Mouse (Mus musculus) hindbrain, embryonic 11.5 days (tissue): Measurements from ENCODE around the gene Snx10. TPM values are rescaled to one million over a fixed set of nuclear protein-coding genes. Genes with fewer than 3 reads are reported as not detected.

Experiments
- ATAC-seq: fragments of 200-750 bp; cut with Nextera tagmentation; 2 replicates; pipeline ENCODE4 v1.8.0; 2017; ENCODE audit warnings: mild to moderate bottlenecking, moderate TSS enrichment, moderate library complexity; ENCODE audit not compliant: low FRiP score
- DNase-seq: peaks from one replicate; pipeline ENCODE4 v3.0.0-alpha.2; 2015; ENCODE audit warnings: low spot score
- H3K27ac ChIP-seq: fragments of 300-500 bp; sonication (generic); 2 replicates; pipeline ENCODE4 v1.5.1; 2014; ENCODE audit warnings: mild to moderate bottlenecking, low read depth, low read length
- H3K27me3 ChIP-seq: fragments of 300-500 bp; sonication (generic); 2 replicates; pipeline ENCODE4 v1.6.1; 2014; ENCODE audit warnings: mild to moderate bottlenecking, low read length, moderate library complexity, mixed read lengths; ENCODE audit not compliant: control insufficient read depth, insufficient read depth
- H3K36me3 ChIP-seq: fragments of 300-500 bp; sonication (generic); 2 replicates; pipeline ENCODE4 v1.6.1; 2014; ENCODE audit warnings: mild to moderate bottlenecking, low read length, moderate library complexity, mixed read lengths; ENCODE audit not compliant: control insufficient read depth, insufficient read depth
- H3K4me1 ChIP-seq: fragments of 300-500 bp; sonication (generic); replicated peaks from 2 replicates; pipeline ENCODE4 v1.6.1; 2014; ENCODE audit warnings: low read length, mixed read lengths; ENCODE audit not compliant: control insufficient read depth, insufficient read depth
- H3K4me2 ChIP-seq: fragments of 300-500 bp; sonication (generic); replicated peaks from 2 replicates; pipeline ENCODE4 v1.6.1; 2014; ENCODE audit warnings: mild to moderate bottlenecking, low read depth, low read length
- H3K4me3 ChIP-seq: fragments of 300-500 bp; sonication (generic); 2 replicates; pipeline ENCODE4 v1.5.1; 2014; ENCODE audit warnings: low read depth, low read length
- H3K9ac ChIP-seq: fragments of 300-500 bp; sonication (generic); 2 replicates; pipeline ENCODE4 v1.6.1; 2014; ENCODE audit warnings: low read depth, low read length
- H3K9me3 ChIP-seq: fragments of 300-500 bp; sonication (generic); 2 replicates; pipeline ENCODE4 v1.6.1; 2016; ENCODE audit warnings: low read length; ENCODE audit not compliant: control insufficient read depth
- WGBS: fragments of 180-500 bp; shearing (Covaris S2); extraction: QIAGEN DNeasy Blood & Tissue Kit; methylation state at CpG from one replicate; pipeline ENCODE4 v1.1.7; 2014; 5-methylcytosine and 5-hydroxymethylcytosine counted together
- polyA plus RNA-seq: library from polyadenylated mRNA; unstranded; fragments of >200 nt; fragmentation: Nextera tagmentation; extraction: Ambion mirVana; gene quantifications from 2 replicates; pipeline ENCODE4 v1.2.1, GENCODE M21; 2014

Gene Snx10
- polyA plus RNA-seq, 1 experiment from 2014 or later: 47.6 TPM

DNA sequence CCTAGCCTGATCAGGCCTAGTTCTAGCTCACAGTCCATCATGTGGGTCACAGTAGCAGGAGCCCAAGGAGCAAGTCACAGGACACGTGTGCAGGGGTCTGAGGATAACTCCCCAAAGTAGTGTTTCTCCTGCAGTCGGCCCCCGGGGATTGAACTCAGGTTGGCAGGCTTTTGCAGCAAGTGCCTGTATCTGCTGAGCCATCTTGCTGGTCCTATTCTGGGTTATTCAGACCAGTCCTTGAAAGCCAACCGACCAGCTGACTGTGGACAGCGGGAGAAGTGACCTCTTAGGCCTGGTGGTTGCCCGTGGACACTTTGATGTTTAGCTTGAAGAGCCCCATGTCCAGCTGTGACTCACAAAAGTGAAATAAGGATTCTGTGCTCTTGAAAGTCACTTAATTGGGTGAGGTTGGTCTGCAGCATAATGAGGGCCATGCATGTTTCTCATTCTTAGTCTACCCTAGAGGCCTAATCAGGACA, 20.0 kb downstream of the Snx10 start:
- Histone ChIP-seq H3K27ac (no peak overlapping the region), H3K27me3 (no peaks in the 10 kb centered on the region), H3K4me1 (peaks cover 5% of the 10 kb centered on the region), H3K4me2 (no peak overlapping the region), H3K9me3 (no peaks in the 10 kb centered on the region), H3K9ac (no peak overlapping the region), H3K4me3 (no peak overlapping the region), H3K36me3 (no peaks in the 10 kb centered on the region)
- DNase-seq: no peak
- no peak for ATAC-seq
- WGBS: 50% methylated on average over 6 of the region's 6 CpGs

DNA sequence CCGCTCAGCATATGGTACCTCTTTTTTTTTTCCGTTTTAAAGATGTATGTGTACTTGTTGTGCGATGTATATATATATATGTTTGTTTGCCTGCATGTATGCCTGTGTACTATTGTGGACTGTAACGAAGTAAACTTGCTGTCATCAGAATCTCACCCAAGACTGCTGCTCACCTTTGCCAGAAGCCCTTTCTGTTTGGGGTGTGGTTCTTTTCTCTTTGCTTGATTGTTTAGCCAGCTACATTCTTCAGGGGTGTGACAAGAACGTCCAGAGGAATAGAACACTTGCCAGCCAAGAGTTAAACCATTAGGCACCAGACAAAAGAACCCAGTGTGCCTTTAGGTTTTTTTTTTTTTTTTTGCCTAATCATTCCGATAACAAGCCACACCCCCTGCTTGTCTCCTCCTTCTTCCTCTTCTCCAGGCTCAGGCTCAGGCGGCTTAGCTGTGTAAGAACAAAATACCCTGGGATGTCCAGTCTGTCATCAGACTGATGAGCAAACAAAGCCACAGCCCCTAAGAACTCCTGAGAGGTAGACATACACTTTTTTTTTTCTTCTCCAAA, 20.5 kb downstream of the Snx10 start:
- Histone ChIP-seq H3K27ac (no peak overlapping the region), H3K36me3 (no peaks in the 10 kb centered on the region), H3K9ac (no peak overlapping the region), H3K9me3 (no peaks in the 10 kb centered on the region), H3K4me1 (peaks cover 5% of the 10 kb centered on the region), H3K4me2 (no peak overlapping the region), H3K4me3 (no peak overlapping the region), H3K27me3 (no peaks in the 10 kb centered on the region)
- WGBS: 39% methylated on average over 7 of the region's 7 CpGs
- no peak for DNase-seq
- no peak for ATAC-seq

DNA sequence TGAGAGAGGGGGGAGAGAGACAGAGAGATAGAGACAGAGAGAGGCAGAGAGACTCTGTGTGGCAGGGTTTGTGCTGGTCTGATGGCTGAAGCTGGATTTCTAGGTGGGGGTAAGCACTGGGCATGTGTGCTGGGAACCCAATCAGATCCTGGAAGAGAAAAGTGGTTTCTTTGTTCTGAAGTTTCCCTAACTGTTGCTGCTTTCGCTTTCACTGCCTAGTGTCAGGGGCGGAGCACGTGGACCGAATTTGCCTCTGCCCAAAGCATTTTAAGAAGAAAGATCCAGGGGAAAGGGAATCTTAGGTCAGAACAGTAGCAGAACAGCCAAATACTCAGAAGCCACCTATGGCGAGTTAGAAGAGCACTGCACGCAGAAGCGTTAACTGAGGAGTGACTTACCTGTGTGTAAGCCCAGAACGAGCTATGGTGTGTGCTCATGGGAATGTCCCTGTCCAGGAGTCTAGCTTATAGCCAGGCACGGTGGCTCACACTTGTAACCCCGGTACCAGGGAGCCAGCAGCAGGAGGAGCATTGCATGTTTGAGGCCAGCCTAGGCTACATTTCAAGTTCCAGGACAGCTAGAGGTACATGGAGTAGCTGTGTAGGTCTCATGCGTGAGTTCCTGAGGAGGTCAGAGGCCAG, 21.6 kb downstream of the Snx10 start:
- Histone ChIP-seq H3K4me2 (no peak overlapping the region), H3K4me3 (no peak overlapping the region), H3K9ac (no peak overlapping the region), H3K4me1 (peaks cover 5% of the 10 kb centered on the region), H3K36me3 (no peaks in the 10 kb centered on the region), H3K27ac (no peak overlapping the region), H3K9me3 (no peaks in the 10 kb centered on the region), H3K27me3 (no peaks in the 10 kb centered on the region)
- ATAC-seq (no peak), DNase-seq (no peak)
- 80% methylated on average over 11 of the region's 11 CpGs for WGBS

DNA sequence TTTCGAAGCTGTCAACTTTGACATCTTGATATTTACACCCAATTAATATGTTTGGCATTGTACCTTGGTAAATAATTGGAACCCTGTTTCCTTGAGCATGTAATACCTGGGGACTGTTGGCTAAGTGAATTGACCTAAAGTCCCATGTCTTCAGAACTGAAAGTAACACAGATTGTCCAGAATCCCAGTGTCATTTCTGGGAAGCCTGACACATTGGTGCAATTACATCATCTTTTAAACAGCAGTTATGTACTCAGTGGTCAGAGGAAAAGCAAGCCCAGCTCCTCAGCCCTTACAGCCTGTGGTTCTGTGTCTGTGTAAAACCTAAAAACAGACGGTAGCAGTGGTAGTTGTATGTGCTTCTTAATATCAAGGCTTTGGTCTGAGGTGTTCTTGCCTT, 22.4 kb downstream of the Snx10 start:
- H3K9ac ChIP-seq: no peak overlapping the region
- 91% methylated on average over 2 of the region's 2 CpGs for WGBS
- H3K9me3 ChIP-seq: no peaks in the 10 kb centered on the region
- no peak overlapping the region for H3K4me2 ChIP-seq
- no peak overlapping the region for H3K4me3 ChIP-seq
- H3K27me3 ChIP-seq: no peaks in the 10 kb centered on the region
- H3K4me1 ChIP-seq: peaks cover 5% of the 10 kb centered on the region
- no peaks in the 10 kb centered on the region for H3K36me3 ChIP-seq
- no peak for ATAC-seq
- no peak overlapping the region for H3K27ac ChIP-seq
- DNase-seq: no peak

DNA sequence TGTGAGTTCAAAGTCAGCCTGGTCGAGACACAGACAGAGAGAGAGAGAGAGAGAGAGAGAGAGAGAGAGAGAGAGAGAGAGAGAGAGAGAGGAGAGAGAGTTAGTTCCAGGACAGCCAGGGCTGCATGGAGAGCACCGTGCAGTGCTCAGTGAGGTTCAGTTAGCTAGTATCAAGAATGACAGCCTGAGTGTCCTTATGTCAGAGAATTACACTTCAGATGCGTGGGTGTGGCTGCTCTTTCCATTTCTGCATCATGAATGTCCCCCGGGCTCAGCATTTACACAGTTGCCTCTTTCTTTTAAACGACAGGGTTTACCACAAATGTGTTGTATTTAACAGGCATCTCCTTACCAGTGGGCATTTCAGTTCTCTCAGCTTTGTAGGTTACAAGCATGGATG, 25.1 kb downstream of the Snx10 start:
- Histone ChIP-seq H3K27me3 (no peaks in the 10 kb centered on the region), H3K4me1 (peaks cover 2% of the 10 kb centered on the region; the same call in 1 of the 2 replicates), H3K4me2 (no peak overlapping the region), H3K27ac (no peak overlapping the region), H3K9me3 (no peaks in the 10 kb centered on the region), H3K4me3 (no peak overlapping the region), H3K36me3 (no peaks in the 10 kb centered on the region), H3K9ac (no peak overlapping the region)
- WGBS: 80% methylated on average over 5 of the region's 5 CpGs
- DNase-seq: no peak
- no peak for ATAC-seq

DNA sequence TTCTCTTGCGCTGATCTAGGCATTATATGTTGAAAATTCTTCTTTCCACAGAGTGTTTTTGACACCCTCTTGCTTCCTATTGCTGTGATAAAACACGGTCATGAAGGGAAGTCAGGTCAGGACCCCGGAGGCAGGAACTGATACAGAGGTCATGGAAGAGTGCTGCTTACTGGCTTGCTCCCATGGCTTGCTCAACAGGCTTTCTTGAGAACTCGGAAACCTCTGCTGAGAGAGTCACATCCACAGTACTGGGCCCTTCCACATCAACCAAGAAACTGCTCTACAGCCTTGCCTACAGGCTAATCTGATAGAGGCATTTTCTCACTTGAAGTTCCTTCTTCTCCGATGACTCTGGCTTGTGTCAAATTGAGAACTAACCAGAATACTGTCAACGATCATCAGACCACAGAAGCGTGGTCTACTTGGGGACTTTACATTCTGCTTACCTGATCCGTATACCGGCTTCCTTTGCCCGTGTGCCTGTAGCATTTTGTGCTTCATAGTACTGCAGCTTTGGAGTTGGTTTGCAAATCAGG, 27.6 kb downstream of the Snx10 start:
- ATAC-seq: no peak

DNA sequence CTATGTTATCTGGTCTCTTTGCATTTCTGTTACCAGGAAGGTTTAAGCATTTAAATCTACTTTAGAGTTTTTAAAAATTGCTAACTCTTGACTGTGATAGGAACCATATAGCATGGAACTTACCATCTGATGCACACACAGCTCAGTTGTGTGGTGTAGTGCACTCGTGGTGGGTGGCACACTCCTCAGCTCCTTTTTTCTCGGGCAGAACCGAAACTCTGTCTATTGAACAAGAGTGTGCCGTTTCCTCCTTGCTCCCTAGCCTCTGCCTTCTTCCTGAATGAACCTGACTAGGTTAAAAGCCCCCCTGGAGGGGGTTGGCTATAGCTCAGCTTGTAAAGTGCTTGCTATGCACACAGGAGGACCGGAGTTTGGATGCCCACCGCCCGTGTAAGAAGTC, 32.9 kb downstream of the Snx10 start:
- no peaks in the 10 kb centered on the region for H3K9me3 ChIP-seq
- no peak overlapping the region for H3K9ac ChIP-seq
- no peak overlapping the region for H3K27ac ChIP-seq
- no peak overlapping the region for H3K4me2 ChIP-seq
- DNase-seq: no peak
- 92% methylated on average over 7 of the region's 7 CpGs for WGBS
- H3K4me3 ChIP-seq: no peak overlapping the region
- ATAC-seq: no peak
- no peaks in the 10 kb centered on the region for H3K4me1 ChIP-seq
- no peaks in the 10 kb centered on the region for H3K27me3 ChIP-seq
- H3K36me3 ChIP-seq: no peaks in the 10 kb centered on the region

More for the DNA sequence above, 27.6 kb downstream of the Snx10 start:
- 91% methylated on average over 10 of the region's 10 CpGs for WGBS
- no peak overlapping the region for H3K9ac ChIP-seq
- no peaks in the 10 kb centered on the region for H3K4me1 ChIP-seq
- no peaks in the 10 kb centered on the region for H3K36me3 ChIP-seq
- no peak overlapping the region for H3K27ac ChIP-seq
- no peak for DNase-seq
- no peaks in the 10 kb centered on the region for H3K27me3 ChIP-seq
- H3K4me3 ChIP-seq: no peak overlapping the region
- H3K9me3 ChIP-seq: no peaks in the 10 kb centered on the region
- no peak overlapping the region for H3K4me2 ChIP-seq

DNA sequence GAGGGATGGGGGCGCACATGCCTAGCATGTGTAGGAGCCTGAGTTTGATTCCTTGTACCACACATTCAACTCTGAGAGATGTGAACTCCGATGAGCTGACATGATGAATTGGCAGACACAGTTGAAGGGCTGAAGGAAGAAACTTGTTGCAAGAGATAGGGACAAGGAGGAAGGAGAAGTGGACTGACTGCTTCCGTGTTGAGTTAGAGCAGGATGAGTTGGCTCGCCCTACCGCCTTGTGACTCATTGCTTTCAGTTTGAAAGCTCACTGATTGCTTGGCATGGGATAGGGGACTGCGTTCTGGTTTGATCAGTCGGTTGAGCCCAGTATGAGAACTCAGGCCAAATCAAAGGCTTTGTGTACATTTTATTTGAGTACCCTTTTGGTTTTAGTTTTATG, 34.6 kb downstream of the Snx10 start:
- H3K9ac ChIP-seq: no peak overlapping the region
- ATAC-seq (no peak), DNase-seq (no peak)
- H3K27ac ChIP-seq: no peak overlapping the region
- no peaks in the 10 kb centered on the region for H3K36me3 ChIP-seq
- H3K9me3 ChIP-seq: no peaks in the 10 kb centered on the region
- no peak overlapping the region for H3K4me3 ChIP-seq
- no peaks in the 10 kb centered on the region for H3K27me3 ChIP-seq
- no peaks in the 10 kb centered on the region for H3K4me1 ChIP-seq
- WGBS: 97% methylated on average over 7 of the region's 7 CpGs
- no peak overlapping the region for H3K4me2 ChIP-seq
